Mouse (Mus musculus) intestine, embryonic 16.5 days (tissue): ENCODE data around the gene Sergef. TPM values are rescaled to one million over a fixed set of nuclear protein-coding genes. Genes with fewer than 3 reads are reported as not detected.
A peak's percentile ranks its signal among the peaks of the same experiment; 100 is the strongest.

ENCODE experiments used
- ATAC-seq: fragments of 200-750 bp; cut with Nextera tagmentation; 2 replicates; pipeline ENCODE4 v1.8.0; 2017; ENCODE audit warnings: moderate TSS enrichment, moderate library complexity
- H3K27ac ChIP-seq: fragments of 300-500 bp; sonication (generic); 2 replicates; pipeline ENCODE4 v1.5.1; 2014; ENCODE audit warnings: mild to moderate bottlenecking, low read length
- H3K27me3 ChIP-seq: fragments of 300-500 bp; sonication (generic); replicated peaks from 2 replicates; pipeline ENCODE4 v1.6.1; 2014; ENCODE audit warnings: low read length, control low read depth, mixed read lengths; ENCODE audit not compliant: control insufficient read depth, insufficient read depth
- H3K36me3 ChIP-seq: fragments of 300-500 bp; sonication (generic); 2 replicates; pipeline ENCODE4 v1.6.1; 2014; ENCODE audit warnings: low read length, control low read depth; ENCODE audit not compliant: control insufficient read depth, insufficient read depth
- H3K4me1 ChIP-seq: fragments of 300-500 bp; sonication (generic); 2 replicates; pipeline ENCODE4 v1.6.1; 2014; ENCODE audit warnings: low read length, control low read depth, mixed read lengths; ENCODE audit not compliant: control insufficient read depth, insufficient read depth
- H3K4me2 ChIP-seq: fragments of 300-500 bp; sonication (generic); 2 replicates; pipeline ENCODE4 v1.6.1; 2014; ENCODE audit warnings: low read depth, low read length, control low read depth
- H3K4me3 ChIP-seq: fragments of 300-500 bp; sonication (generic); 2 replicates; pipeline ENCODE4 v1.5.1; 2014; ENCODE audit warnings: mild to moderate bottlenecking, low read length
- H3K9ac ChIP-seq: fragments of 300-500 bp; sonication (generic); 2 replicates; pipeline ENCODE4 v1.6.1; 2014; ENCODE audit warnings: low read depth, low read length
- H3K9me3 ChIP-seq: fragments of 300-500 bp; sonication (generic); 2 replicates; pipeline ENCODE4 v1.6.1; 2016; ENCODE audit warnings: low read length, control low read depth; ENCODE audit not compliant: control insufficient read depth
- WGBS: fragments of 180-500 bp; shearing (Covaris S2); extraction: QIAGEN DNeasy Blood & Tissue Kit; methylation state at CpG from one replicate; pipeline ENCODE4 v1.1.7; 2014; 5-methylcytosine and 5-hydroxymethylcytosine counted together
- polyA plus RNA-seq: library from polyadenylated mRNA; unstranded; fragments of >200 nt; fragmentation: Nextera tagmentation; extraction: Ambion mirVana; gene quantifications from 2 replicates; pipeline ENCODE4 v1.2.1, GENCODE M21; 2015

Sergef gene
- polyA plus RNA-seq, 1 experiment from 2014 or later, result 14.6 TPM

DNA sequence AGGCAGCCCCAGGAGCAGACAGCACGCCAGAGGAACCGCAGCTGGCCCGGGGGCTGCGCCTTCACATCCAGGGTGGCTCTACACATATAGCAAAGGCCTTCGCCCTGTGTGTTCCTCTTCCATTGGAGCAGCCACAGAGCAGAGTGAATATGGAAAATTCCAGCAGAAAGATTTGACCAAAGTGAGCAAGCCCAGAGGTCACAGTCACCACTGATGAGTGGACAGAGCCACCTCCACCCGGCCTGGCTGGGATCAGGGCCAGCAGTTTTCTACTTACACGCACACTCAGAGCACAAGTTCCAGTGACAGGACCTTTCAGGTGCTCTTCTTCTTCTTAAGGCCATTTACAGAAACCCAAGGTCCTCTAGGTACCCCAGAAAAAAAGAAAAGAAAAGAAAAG, 83.9 kb downstream of the Sergef start:
- no peak overlapping the region for H3K9ac ChIP-seq
- ATAC-seq, result no peak
- H3K27me3 ChIP-seq, result no peaks in the 10 kb centered on the region
- peaks cover 6% of the 10 kb centered on the region; the same call in 1 of the 2 replicates for H3K4me1 ChIP-seq
- no peaks in the 10 kb centered on the region for H3K36me3 ChIP-seq
- no peak overlapping the region for H3K4me3 ChIP-seq
- H3K9me3 ChIP-seq, result no peaks in the 10 kb centered on the region
- H3K27ac ChIP-seq, result no peak overlapping the region
- no peak overlapping the region for H3K4me2 ChIP-seq
- 88% methylated on average over 7 of the region's 7 CpGs for WGBS

DNA sequence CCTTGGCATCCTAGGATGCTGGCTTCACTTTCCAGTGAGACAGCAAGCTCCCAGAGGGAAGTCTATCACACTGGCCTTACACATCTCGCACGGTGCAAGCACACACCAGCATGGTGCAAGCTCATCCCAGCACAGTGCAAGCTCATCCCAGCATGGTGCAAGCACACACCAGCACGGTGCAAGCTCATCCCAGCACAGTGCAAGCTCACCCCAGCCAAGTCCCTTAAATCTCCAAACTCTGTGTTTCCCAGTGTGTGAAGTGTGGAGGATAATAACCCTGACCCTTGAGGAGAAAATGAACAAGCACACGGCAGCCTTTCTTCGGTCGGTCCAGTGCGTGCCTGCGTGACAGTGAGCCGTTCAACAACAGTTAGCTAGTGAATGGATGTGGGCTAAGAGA, 84.8 kb downstream of the Sergef start:
- Histone ChIP-seq H3K9me3 (no peaks in the 10 kb centered on the region), H3K27ac (no peak overlapping the region), H3K36me3 (no peaks in the 10 kb centered on the region), H3K9ac (no peak overlapping the region), H3K4me3 (no peak overlapping the region), H3K4me1 (peaks cover 6% of the 10 kb centered on the region; the same call in 1 of the 2 replicates), H3K4me2 (no peak overlapping the region), H3K27me3 (no peaks in the 10 kb centered on the region)
- ATAC-seq, result no peak
- 78% methylated on average over 9 of the region's 9 CpGs for WGBS

DNA sequence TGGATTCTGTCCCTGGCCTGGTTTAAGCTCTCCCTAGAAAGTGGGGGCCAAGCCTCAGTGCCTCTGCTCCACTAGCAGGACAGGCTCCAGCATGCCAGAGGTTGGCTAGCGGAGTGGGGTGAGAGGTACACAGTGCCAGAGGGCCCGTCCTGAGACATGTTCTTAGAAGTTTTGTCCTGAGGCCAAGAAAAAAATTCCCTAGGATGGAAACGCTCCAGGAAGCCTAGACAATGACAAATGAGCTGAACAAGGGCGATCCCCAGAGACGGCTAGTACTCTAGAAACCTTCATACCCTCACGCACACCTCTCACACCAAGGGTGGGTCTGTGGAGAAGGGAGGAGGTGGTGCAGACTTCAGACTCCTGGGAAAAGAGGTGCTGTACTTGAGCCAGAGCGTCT, 85.6 kb downstream of the Sergef start:
- H3K4me3 ChIP-seq, result no peak overlapping the region
- ATAC-seq, result peak; percentile 38; the same call in 1 of the 2 replicates

DNA sequence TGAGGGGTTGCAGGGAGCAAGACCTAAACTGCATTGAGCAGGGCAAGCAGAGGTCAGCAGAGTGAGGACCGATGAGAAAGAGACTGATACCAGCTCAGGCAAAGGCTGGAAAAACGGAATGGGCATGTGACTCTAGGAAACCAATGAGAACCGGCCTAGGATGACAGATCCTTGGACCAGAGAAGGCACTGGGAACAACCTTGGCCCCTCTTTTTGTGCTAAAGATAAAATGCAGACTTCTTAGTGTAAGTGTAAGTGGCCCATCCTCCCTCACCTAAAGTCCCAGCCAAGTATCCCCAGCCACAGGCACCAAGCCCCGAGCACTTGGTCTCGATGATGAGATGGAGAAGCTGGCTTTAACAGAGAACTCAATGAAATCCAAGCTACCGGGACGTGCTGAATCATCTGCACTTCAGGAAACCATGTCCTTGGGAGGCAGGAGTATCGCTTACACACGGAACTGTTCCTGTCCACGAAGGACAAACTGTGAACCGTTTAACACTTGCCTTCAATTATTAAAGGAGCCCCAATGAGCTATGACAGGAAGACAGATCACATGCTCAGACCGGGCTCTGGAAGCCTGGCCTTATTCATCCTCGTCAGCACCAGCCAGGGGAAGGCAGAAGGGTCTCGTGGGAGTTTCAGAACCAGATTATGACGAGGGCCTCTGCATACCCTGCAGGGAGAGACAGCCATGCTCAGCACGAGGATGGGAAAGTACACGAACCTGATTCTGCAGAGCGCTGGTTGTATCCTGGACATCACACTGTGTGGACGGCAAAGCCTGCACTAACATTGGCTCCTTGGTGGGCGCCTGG, 87.5 kb downstream of the Sergef start:
- H3K9me3 ChIP-seq, result no peaks in the 10 kb centered on the region
- H3K4me2 ChIP-seq, result no peak overlapping the region
- no peaks in the 10 kb centered on the region for H3K36me3 ChIP-seq
- peaks cover 6% of the 10 kb centered on the region; the same call in 1 of the 2 replicates for H3K4me1 ChIP-seq
- no peak overlapping the region for H3K4me3 ChIP-seq
- H3K27me3 ChIP-seq, result no peaks in the 10 kb centered on the region
- 58% methylated on average over 20 of the region's 20 CpGs for WGBS
- no peak overlapping the region for H3K27ac ChIP-seq
- no peak overlapping the region for H3K9ac ChIP-seq
- ATAC-seq, result no peak

More for the DNA sequence above, 85.6 kb downstream of the Sergef start:
- no peaks in the 10 kb centered on the region for H3K9me3 ChIP-seq
- H3K4me2 ChIP-seq, result no peak overlapping the region
- peaks cover 6% of the 10 kb centered on the region; the same call in 1 of the 2 replicates for H3K4me1 ChIP-seq
- no peaks in the 10 kb centered on the region for H3K36me3 ChIP-seq
- H3K27ac ChIP-seq, result no peak overlapping the region
- H3K27me3 ChIP-seq, result no peaks in the 10 kb centered on the region
- no peak overlapping the region for H3K9ac ChIP-seq
- 51% methylated on average over 7 of the region's 7 CpGs for WGBS

DNA sequence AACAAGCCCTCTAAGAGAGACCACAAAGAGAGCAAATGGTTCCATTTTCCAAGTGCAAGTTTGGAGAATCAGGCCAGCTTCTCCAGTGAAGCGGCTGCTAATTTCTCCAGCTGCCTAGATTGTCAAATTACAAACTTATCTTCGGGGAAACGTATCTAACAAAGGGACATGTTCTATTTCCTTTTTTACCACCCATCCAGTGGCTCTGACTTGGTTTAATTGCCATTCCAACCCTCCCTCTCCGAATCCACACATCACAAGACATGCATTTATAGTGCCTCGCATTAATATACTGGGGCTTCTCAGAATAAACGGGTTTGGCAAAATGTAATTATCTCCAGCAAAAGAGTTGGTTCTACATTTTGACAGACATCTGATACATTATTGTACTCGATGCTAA, 88.4 kb downstream of the Sergef start:
- Histone ChIP-seq H3K4me3 (no peak overlapping the region), H3K27me3 (no peaks in the 10 kb centered on the region), H3K4me1 (peaks cover 6% of the 10 kb centered on the region; the same call in 1 of the 2 replicates), H3K4me2 (no peak overlapping the region), H3K9me3 (no peaks in the 10 kb centered on the region), H3K36me3 (no peaks in the 10 kb centered on the region), H3K9ac (no peak overlapping the region), H3K27ac (no peak overlapping the region)
- ATAC-seq, result no peak
- WGBS, result 80% methylated on average over 7 of the region's 7 CpGs

DNA sequence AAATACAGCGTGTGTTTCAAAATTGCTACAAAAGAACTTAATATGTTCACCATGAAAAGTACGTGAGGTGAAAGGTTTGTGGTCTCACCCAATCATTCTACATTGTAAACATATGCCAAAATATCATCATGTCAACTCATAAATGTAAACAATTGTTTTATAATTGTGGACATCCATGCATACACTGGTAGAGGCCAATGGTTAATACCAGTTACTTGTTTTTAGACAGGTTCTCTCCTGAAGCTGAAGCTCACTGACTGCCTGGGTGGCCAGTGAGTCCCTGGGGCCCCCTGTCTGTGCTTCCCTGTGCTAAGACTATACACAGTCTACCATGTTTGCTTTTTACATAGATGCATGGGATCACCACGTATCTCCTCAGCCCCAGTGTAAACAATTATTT, 91.5 kb downstream of the Sergef start:
- WGBS, result 76% methylated on average over 3 of the region's 3 CpGs
- Histone ChIP-seq H3K4me3 (no peak overlapping the region), H3K36me3 (no peaks in the 10 kb centered on the region), H3K9me3 (no peaks in the 10 kb centered on the region), H3K4me1 (no peaks in the 10 kb centered on the region), H3K27me3 (no peaks in the 10 kb centered on the region), H3K4me2 (no peak overlapping the region), H3K27ac (no peak overlapping the region), H3K9ac (no peak overlapping the region)
- ATAC-seq, result no peak

DNA sequence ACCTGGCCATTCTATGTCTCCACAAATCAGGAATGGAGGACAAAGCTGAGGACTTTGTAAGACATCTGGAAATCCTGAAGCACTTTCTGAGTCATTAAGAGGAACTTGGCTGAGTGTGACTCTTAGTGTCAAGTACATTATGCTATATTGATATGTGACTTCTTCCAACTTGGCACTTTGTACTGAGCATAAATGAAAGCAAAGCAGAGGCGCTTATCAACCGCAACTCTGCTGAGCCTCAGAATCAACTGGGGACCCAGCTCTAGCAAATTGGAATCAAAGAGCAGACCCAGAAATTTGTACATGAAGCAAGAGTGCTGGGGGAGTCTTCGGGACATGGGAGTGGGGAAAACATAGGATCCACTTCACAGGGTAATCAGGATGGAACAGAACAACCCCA, 92.0 kb downstream of the Sergef start:
- no peak overlapping the region for H3K27ac ChIP-seq
- H3K9me3 ChIP-seq, result no peaks in the 10 kb centered on the region
- no peak overlapping the region for H3K4me3 ChIP-seq
- 0 out of 2 replicates have a peak, but pooled peaks cover under 1% of the 10 kb centered on the region for H3K36me3 ChIP-seq
- no peak overlapping the region for H3K4me2 ChIP-seq
- WGBS, result 88% methylated on average over 3 of the region's 3 CpGs
- H3K27me3 ChIP-seq, result no peaks in the 10 kb centered on the region
- no peaks in the 10 kb centered on the region for H3K4me1 ChIP-seq
- H3K9ac ChIP-seq, result no peak overlapping the region
- ATAC-seq, result no peak

DNA sequence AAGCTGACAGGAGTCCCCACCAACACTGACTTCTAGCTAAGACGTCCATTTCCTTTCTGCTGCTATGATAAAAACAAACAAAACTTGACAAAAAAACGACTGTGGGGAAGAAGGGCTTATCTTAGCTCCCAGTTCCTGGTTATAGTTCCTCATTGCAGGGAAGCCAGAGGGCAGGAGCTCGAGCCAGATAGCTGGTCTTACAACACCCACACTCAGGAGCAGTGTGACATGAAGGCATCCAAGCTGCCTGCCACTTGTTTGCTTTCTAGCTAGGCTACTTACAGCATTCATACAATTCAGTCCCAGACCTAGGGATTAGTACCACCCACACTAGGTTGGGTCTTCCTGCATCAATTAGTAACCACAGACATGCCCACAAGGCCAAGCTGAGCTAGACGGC, 93.1 kb downstream of the Sergef start:
- no peak for ATAC-seq
- no peak overlapping the region for H3K4me2 ChIP-seq
- H3K27ac ChIP-seq, result no peak overlapping the region
- WGBS, result 31% methylated on average over 4 of the region's 4 CpGs
- no peaks in the 10 kb centered on the region for H3K27me3 ChIP-seq
- no peaks in the 10 kb centered on the region for H3K4me1 ChIP-seq
- H3K9ac ChIP-seq, result no peak overlapping the region
- H3K9me3 ChIP-seq, result no peaks in the 10 kb centered on the region
- no peak overlapping the region for H3K4me3 ChIP-seq
- 0 out of 2 replicates have a peak, but pooled peaks cover 4% of the 10 kb centered on the region for H3K36me3 ChIP-seq

DNA sequence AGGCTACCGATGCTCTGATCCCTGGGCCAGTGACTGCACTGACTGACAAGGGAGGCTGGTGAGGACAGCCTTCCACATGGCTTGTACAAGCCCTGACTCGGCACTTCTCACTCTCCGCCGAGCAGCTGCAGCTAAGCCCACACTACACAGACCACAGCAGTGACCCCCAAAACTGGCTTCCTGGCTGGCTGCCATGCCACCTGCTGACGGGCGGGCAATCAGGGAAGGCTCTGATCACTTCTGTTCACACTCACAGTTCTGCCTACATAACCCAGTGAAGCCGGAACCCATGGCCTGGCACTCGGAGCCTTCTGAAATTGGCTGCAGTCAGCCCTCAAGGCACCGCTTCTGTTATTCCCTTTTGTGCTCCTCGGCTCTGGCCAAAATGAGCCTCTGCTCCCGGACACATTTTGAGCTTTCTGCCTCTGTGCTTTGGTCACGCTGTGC, 95.4 kb downstream of the Sergef start:
- Histone ChIP-seq H3K36me3 (0 out of 2 replicates have a peak, but pooled peaks cover 4% of the 10 kb centered on the region), H3K9ac (no peak overlapping the region), H3K4me3 (no peak overlapping the region), H3K9me3 (no peaks in the 10 kb centered on the region), H3K4me1 (no peaks in the 10 kb centered on the region), H3K4me2 (no peak overlapping the region), H3K27ac (no peak overlapping the region), H3K27me3 (no peaks in the 10 kb centered on the region)
- WGBS, result 83% methylated on average over 12 of the region's 12 CpGs
- no peak for ATAC-seq
